Mouse (Mus musculus): ENCODE results near the gene Gm42878.

- TF ChIP-seq CTCF (conservative IDR thresholded peaks at IDR 0.05; ENCODE audit: insufficient read depth, insufficient read length, low read depth, low read length) (no peak), POLR2A (IDR thresholded peaks at IDR 0.05; ENCODE audit: low read depth, low read length) (no peak)
Measured at GRCm38 (mm10) chr5:121543370-121543769, 1.9 kb downstream of the Gm42878 start.
